8 mouse cellular contexts compared by ENCODE assay signal in the genomic region with DNA sequence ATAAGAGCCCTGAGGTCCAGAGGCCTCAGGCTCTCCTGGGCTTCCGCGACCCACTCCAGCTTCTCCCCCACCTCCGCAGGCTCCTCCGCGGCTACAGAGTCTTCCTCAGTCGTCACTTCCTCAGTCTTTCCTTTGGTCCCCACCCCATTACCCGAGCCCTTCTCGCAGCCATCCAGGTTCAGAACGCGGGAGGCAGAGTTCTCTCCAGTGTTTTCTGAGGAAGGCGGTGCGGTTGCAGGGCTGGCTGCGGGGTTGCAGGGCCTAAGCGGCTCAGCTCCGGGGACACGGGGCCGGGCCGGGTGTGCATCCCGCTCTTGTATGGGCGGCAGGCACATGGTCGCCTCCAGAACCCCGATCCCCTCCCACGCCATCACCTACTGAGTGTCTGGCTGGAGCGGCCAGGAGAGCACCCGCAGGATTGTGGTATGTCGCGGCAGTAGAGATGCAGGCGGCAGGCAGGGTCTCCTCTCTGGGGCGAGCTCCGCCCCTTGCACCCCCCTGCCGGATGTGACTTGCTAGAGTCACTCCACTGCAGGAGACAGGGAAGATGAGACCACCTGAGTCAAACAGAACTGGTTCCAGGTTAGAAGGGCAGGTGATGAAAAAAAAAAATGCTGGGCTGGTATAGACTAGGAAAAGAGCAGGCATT. TPM values are rescaled to one million over a fixed set of nuclear protein-coding genes. Genes with fewer than 3 reads are reported as not detected.
DNase-seq lines count a peak whose midpoint lies in the region; ATAC-seq and TF ChIP-seq lines count a peak whose summit lies in the region.

Gene Tspyl3 (minus strand): TSS at position 496 of the 649 bp plus-strand sequence.

- H3K4me2 ChIP-seq in embryonic facial prominence, embryonic 11.5 days (ENCODE audit: low read depth, low read length), result peak within 1 kb of the TSS; percentile 89
- H3K4me2 ChIP-seq in heart, embryonic 13.5 days, result peak within 1 kb of the TSS; percentile 85
- H3K4me2 ChIP-seq in neural tube, embryonic 13.5 days, result peak within 1 kb of the TSS; percentile 72

- H3K9ac ChIP-seq in embryonic facial prominence, embryonic 11.5 days (replicated peaks; ENCODE audit: low read length), result peak within 1 kb of the TSS; percentile 83
- H3K9ac ChIP-seq in heart, embryonic 13.5 days, result peak within 1 kb of the TSS; percentile 90
- H3K9ac ChIP-seq in neural tube, embryonic 13.5 days, result peak within 1 kb of the TSS; percentile 84

- ATAC-seq in embryonic facial prominence, embryonic 11.5 days (replicated peaks; ENCODE audit: insufficient number of reproducible peaks, low FRiP score, low TSS enrichment, low read depth), result peak; percentile 54; the same call in 1 of the 2 replicates
- ATAC-seq in heart, embryonic 13.5 days (ENCODE audit: extremely low read depth, insufficient number of reproducible peaks, low FRiP score, low TSS enrichment), result no peak
- peak; percentile 82 for ATAC-seq in neural tube, embryonic 13.5 days (ENCODE audit: low read depth)

- H3K27me3 ChIP-seq in embryonic facial prominence, embryonic 11.5 days (ENCODE audit: control insufficient read depth, insufficient read depth, low read length), result no peaks in the 10 kb centered on the region
- H3K27me3 ChIP-seq in heart, embryonic 13.5 days (replicated peaks), result no peaks in the 10 kb centered on the region
- no peaks in the 10 kb centered on the region for H3K27me3 ChIP-seq in neural tube, embryonic 13.5 days

- H3K4me1 ChIP-seq in embryonic facial prominence, embryonic 11.5 days (ENCODE audit: control insufficient read depth, insufficient read depth, low read length), result no peaks in the 10 kb centered on the region; the same call in 1 of the 2 replicates
- peaks cover 41% of the 10 kb centered on the region for H3K4me1 ChIP-seq in heart, embryonic 13.5 days
- peaks cover 15% of the 10 kb centered on the region for H3K4me1 ChIP-seq in neural tube, embryonic 13.5 days (replicated peaks)

- H3K9me3 ChIP-seq in embryonic facial prominence, embryonic 11.5 days (replicated peaks; ENCODE audit: control insufficient read depth, low read length), result no peaks in the 10 kb centered on the region
- no peaks in the 10 kb centered on the region for H3K9me3 ChIP-seq in heart, embryonic 13.5 days
- no peaks in the 10 kb centered on the region for H3K9me3 ChIP-seq in neural tube, embryonic 13.5 days

- under 1% methylated on average over 31 of the region's 31 CpGs for WGBS in embryonic facial prominence, embryonic 11.5 days
- under 1% methylated on average over 31 of the region's 31 CpGs for WGBS in heart, embryonic 13.5 days
- WGBS in neural tube, embryonic 13.5 days, result 5% methylated on average over 31 of the region's 31 CpGs

- peak within 1 kb of the TSS; percentile 52; the same call in 1 of the 2 replicates for H3K27ac ChIP-seq in embryonic facial prominence, embryonic 11.5 days (replicated peaks; ENCODE audit: low read depth, low read length)
- H3K27ac ChIP-seq in heart, embryonic 13.5 days (replicated peaks), result peak within 1 kb of the TSS; percentile 55
- peak within 1 kb of the TSS; percentile 93 for H3K27ac ChIP-seq in layer of hippocampus, adult 2 months
- H3K27ac ChIP-seq in neural tube, embryonic 13.5 days (replicated peaks), result peak within 1 kb of the TSS; percentile 83

- H3K36me3 ChIP-seq in embryonic facial prominence, embryonic 11.5 days (replicated peaks; ENCODE audit: control insufficient read depth, insufficient read depth, low read depth, low read length), result peaks cover 8% of the 10 kb centered on the region
- peaks cover 28% of the 10 kb centered on the region for H3K36me3 ChIP-seq in heart, embryonic 13.5 days
- peaks cover 39% of the 10 kb centered on the region for H3K36me3 ChIP-seq in neural tube, embryonic 13.5 days

- peak within 1 kb of the TSS; percentile 56 for H3K4me3 ChIP-seq in embryonic facial prominence, embryonic 11.5 days (ENCODE audit: low read depth, low read length)
- H3K4me3 ChIP-seq in heart, embryonic 13.5 days, result peak within 1 kb of the TSS; percentile 66
- peak within 1 kb of the TSS; percentile 78 for H3K4me3 ChIP-seq in layer of hippocampus, adult 2 months
- H3K4me3 ChIP-seq in neural tube, embryonic 13.5 days, result peak within 1 kb of the TSS; percentile 58

- TF ChIP-seq CTCF in layer of hippocampus, adult 2 months (conservative IDR thresholded peaks at IDR 0.05), result peak; percentile 37

- DNase-seq in 416B (ENCODE audit: low read depth), result peak; percentile 64
- peak; percentile 69 for DNase-seq in T-cell, adult 2 months (ENCODE audit: low spot score)
- peak; percentile 68 for DNase-seq in embryonic facial prominence, embryonic 11.5 days (ENCODE audit: low spot score)
- DNase-seq in layer of hippocampus, adult 2 months (ENCODE audit: low spot score in 2 of 2), result peak; percentile 35 to 45
- DNase-seq in lung, adult 18-20 months, result peak; percentile 34 to 50
- peak; percentile 76 to 81 for DNase-seq in thymus, postnatal 36 days

RNA-seq across cellular contexts. Expression of gene Tspyl3, which starts in this region (rescaled TPM):
- polyA plus RNA-seq in embryonic facial prominence, embryonic 11.5 days (2014; fragmentation: Nextera tagmentation; extraction: Ambion mirVana), result 8.5 and 8.6 TPM in 2 replicates
- polyA plus RNA-seq in heart, embryonic 13.5 days (2015; fragmentation: Nextera tagmentation; extraction: Ambion mirVana), result 5.7 and 7.3 TPM in 2 replicates
- 10 to 100 TPM; 20.6 to 22.5 TPM for total RNA-seq in layer of hippocampus, adult 2 months (2021)
- polyA plus RNA-seq in neural tube, embryonic 13.5 days (2015; fragmentation: Nextera tagmentation; extraction: Ambion mirVana), result 20.8 and 21.1 TPM in 2 replicates
